Mouse (Mus musculus): ENCODE measurements around the gene Tlr3. TPM values are rescaled to one million over a fixed set of nuclear protein-coding genes. Genes with fewer than 3 reads are reported as not detected.

Tlr3 gene
- polyA plus RNA-seq, 1 experiment from 2014 or later, result 0.94 TPM

DNA sequence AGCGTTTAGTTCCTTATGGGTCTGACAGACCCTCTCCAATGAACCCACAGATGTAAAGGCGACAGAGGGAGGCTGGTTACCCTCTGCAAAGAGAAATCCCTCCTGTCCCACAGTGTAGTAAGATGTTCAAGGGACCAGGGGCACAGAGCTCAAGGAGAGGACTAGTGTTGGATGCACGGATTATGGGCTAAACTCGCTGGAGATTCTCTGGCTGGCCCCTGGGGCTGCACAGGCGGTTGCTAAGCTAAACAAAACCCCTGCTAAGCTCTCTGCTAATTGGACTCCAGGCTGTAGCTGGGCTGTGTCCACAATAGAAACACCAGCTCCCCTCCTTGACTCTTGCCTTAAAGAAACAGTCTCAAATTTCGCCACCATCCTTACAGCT is 28.9 kb downstream of the Tlr3 start, which contains the start of gene Fam149a:
TSS of gene Fam149a (minus strand) at position 329 of the 385 bp plus-strand sequence.
- Histone ChIP-seq H3K9me3 (no peaks in the 10 kb centered on the region), H3K4me1 (peaks cover 15% of the 10 kb centered on the region), H3K27me3 (no peaks in the 10 kb centered on the region), H3K9ac (replicated peaks) (peak within 1 kb of the TSS; percentile 45), H3K27ac (replicated peaks) (no peak within 1 kb of the TSS), H3K4me2 (replicated peaks) (peak within 1 kb of the TSS; percentile 74), H3K4me3 (peak within 1 kb of the TSS; percentile 39), H3K36me3 (no peaks in the 10 kb centered on the region)
- 2% methylated on average over 6 of the region's 6 CpGs for WGBS
- peak; percentile 63 for ATAC-seq (replicated peaks)

DNA sequence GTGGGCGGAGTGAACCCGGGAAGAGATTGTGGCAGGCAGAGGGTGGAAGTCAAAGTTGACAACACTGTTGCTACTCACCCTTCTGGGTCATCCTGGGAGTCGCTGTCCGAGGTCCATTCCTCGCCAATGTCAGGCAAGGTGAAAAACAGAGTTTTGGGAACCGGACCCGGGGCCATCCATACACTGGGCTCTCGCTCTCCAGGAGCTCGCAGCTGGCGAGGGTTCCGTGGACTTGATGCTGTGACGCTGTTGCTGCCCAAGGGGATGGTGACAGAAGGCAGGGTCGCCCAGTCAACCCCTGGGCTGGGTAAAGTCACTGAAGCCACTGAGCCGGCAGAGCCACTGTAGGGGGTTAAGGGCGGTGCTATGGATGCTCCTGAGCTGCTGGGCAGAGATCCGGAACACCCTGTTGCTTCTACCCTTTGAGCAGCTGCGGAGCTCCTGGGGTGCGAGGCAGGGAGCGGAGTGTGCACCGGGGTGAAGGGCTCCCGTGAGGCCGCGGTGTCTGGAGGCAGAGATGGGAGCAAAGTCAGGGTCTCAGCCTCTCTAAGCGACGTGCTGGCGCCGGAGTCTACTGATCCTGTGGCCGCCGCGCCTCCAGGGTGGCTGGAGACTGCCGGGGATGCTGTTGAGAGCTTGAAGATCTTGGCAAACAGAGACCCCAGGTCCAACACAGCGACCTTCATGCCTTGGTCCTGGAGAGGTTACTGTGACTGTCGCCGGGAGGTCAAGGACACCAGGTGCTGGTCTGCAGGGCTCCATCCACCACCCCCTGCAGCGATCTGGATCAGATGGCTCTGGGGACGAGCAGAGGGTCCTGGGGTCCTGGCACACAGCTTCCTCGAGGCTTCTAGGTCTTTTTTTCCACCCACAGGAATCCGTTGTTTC is 29.6 kb downstream of the Tlr3 start:
- WGBS, result 4% methylated on average over 38 of the region's 38 CpGs
- Histone ChIP-seq H3K4me1 (peaks cover 15% of the 10 kb centered on the region), H3K9ac (replicated peaks) (peak overlapping the region; percentile 45), H3K36me3 (no peaks in the 10 kb centered on the region), H3K4me3 (peak overlapping the region; percentile 39), H3K27me3 (no peaks in the 10 kb centered on the region), H3K9me3 (no peaks in the 10 kb centered on the region), H3K27ac (replicated peaks) (no peak overlapping the region), H3K4me2 (replicated peaks) (peak overlapping the region; percentile 74)
- ATAC-seq (replicated peaks), result peak; percentile 67

DNA sequence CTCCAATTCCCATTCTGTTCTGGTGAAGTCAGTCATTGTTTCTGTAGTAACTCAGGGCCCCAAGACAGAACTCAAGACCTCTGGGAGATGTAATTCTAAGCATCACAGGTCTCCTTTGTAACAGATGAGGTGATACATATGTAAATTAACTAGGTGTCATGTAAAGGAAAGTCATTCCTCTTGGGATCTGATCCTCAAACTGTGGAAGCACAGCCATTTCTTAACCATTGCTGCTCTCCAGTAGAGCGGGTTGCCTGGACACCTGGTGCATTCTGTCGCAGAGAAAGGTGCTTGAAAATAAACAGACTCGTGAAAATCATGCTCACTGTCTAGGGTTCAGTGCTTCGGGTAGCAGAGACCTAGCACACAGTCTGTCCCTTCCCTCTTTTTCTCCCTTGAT is 30.3 kb downstream of the Tlr3 start:
- Histone ChIP-seq H3K9ac (replicated peaks) (no peak overlapping the region), H3K4me1 (peaks cover 15% of the 10 kb centered on the region), H3K27ac (replicated peaks) (no peak overlapping the region), H3K4me2 (replicated peaks) (no peak overlapping the region), H3K27me3 (no peaks in the 10 kb centered on the region), H3K9me3 (no peaks in the 10 kb centered on the region), H3K36me3 (no peaks in the 10 kb centered on the region), H3K4me3 (no peak overlapping the region)
- WGBS, result 17% methylated on average over 4 of the region's 4 CpGs
- ATAC-seq (replicated peaks), result no peak

DNA sequence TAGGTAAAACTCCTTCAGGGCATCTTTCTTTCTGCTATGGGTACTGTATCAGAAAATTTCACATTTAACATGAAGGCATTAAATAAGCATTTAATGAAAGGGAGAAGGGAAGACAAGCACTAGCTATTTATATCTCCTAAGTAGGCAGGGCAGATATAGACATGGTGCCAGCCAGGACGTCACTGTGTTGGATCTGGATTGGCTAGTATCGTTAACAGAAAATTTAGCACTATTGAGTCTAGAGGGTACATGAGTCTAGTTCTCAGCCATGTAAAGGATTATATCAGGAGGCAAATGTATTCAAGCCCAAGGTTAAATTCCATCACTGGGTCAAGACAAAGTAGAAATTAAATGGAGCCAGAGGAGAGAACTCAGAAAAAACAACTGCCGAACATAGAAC is 36.8 kb downstream of the Tlr3 start:
- no peak overlapping the region for H3K27ac ChIP-seq (replicated peaks)
- H3K9me3 ChIP-seq, result no peaks in the 10 kb centered on the region
- H3K36me3 ChIP-seq, result no peaks in the 10 kb centered on the region
- WGBS, result 68% methylated on average over 3 of the region's 3 CpGs
- H3K27me3 ChIP-seq, result no peaks in the 10 kb centered on the region
- no peaks in the 10 kb centered on the region for H3K4me1 ChIP-seq
- H3K4me2 ChIP-seq (replicated peaks), result no peak overlapping the region
- H3K9ac ChIP-seq (replicated peaks), result no peak overlapping the region
- no peak overlapping the region for H3K4me3 ChIP-seq
- no peak for ATAC-seq (replicated peaks)

DNA sequence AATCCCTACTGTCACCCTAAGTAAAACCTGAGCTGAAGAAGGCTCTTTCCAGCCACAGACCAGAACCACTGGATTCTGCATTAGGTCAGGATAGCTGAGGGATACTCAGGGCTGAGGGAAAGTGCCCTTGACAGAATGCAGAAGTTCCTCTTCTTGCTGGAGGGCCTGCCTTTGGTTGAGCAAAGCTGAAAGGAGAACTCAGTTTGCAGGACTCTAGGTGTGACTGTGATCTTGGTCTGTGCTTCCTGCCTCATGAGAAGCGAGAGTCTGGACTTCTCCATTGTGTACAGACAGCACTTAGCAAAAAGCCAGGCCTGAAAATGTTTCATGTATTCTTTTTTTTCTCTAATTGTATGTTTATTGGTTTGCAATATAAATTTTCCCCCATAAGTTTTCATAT is 43.7 kb downstream of the Tlr3 start:
- no peak overlapping the region for H3K27ac ChIP-seq (replicated peaks)
- 89% methylated on average over 1 of the region's 1 CpGs for WGBS
- no peaks in the 10 kb centered on the region for H3K36me3 ChIP-seq
- H3K9ac ChIP-seq (replicated peaks), result no peak overlapping the region
- H3K4me3 ChIP-seq, result no peak overlapping the region
- H3K9me3 ChIP-seq, result no peaks in the 10 kb centered on the region
- H3K4me2 ChIP-seq (replicated peaks), result no peak overlapping the region
- no peaks in the 10 kb centered on the region for H3K4me1 ChIP-seq
- H3K27me3 ChIP-seq, result no peaks in the 10 kb centered on the region
- ATAC-seq (replicated peaks), result no peak

DNA sequence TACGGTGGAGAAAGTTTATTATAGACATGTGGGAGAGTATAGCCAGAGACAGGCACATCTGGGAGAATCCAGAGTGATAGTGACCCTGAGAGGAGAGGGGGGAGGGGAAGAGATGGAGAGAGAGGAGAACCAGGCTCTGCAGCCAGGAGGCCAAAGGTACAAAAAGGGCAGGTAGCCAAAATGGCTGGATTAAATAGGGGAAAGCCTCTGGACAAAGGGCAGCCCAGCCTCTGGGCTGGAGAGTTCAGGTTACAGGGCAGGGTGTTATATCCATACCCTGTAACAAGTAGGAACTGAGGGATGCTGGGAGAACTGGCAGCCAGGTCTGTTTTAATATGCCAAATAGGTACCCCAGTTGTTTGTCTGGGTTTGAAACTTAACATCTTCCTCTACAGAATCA is 47.7 kb downstream of the Tlr3 start:
- Histone ChIP-seq H3K4me2 (replicated peaks) (no peak overlapping the region), H3K27me3 (no peaks in the 10 kb centered on the region), H3K4me3 (no peak overlapping the region), H3K9ac (replicated peaks) (no peak overlapping the region), H3K9me3 (no peaks in the 10 kb centered on the region), H3K36me3 (no peaks in the 10 kb centered on the region), H3K27ac (replicated peaks) (no peak overlapping the region), H3K4me1 (peaks cover 5% of the 10 kb centered on the region; the same call in 1 of the 2 replicates)
- WGBS, result 77% methylated on average over 1 of the region's 1 CpGs
- ATAC-seq (replicated peaks), result no peak

DNA sequence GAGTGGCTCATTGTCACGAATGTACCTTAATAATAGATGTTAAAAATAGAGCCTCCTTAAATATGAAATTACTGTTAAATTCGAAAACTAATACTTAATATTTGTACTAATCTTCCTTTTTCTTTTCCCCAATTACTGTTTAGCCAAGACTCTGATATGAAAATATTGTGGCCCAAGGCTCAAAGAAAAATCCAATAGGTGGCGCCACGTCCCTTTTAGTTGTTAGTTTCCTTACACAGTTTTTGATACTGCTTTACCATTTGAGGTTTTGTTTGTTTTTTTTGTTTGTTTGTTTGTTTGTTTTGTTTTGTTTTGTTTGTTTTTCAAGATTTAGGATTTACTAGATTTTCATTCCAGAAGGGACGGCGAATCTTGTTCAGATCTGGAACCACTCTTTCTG is 48.6 kb downstream of the Tlr3 start:
- no peak overlapping the region for H3K9ac ChIP-seq (replicated peaks)
- no peaks in the 10 kb centered on the region for H3K36me3 ChIP-seq
- no peaks in the 10 kb centered on the region for H3K27me3 ChIP-seq
- H3K4me2 ChIP-seq (replicated peaks), result no peak overlapping the region
- H3K9me3 ChIP-seq, result no peaks in the 10 kb centered on the region
- WGBS, result 66% methylated on average over 6 of the region's 6 CpGs
- H3K27ac ChIP-seq (replicated peaks), result no peak overlapping the region
- no peak for ATAC-seq (replicated peaks)
- H3K4me1 ChIP-seq, result peaks cover 10% of the 10 kb centered on the region; the same call in 1 of the 2 replicates
- no peak overlapping the region for H3K4me3 ChIP-seq

DNA sequence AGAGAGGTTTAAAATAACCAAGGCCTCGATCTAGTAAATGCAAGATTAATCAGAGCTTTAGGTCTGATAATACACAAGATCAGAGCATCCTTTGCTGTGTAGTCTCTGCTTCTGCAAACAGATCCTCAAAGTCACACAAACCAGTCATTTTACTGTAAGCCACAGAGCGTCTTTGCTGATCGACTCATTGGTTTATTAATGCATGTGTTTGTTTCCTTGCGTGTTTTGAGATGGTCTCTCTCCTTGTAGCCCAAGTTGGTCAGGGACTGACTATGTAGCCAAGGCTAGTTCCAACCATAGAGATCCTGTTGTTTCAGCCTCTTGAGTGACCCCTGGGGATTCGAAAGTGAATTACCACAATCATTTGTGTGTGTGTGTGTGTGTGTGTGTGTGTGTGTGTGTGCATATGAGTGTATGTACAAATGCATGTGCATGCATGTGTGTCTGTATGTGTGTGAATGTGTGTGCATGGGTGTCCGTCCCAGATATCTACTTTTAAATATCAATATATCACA is 51.7 kb downstream of the Tlr3 start:
- no peak overlapping the region for H3K4me2 ChIP-seq (replicated peaks)
- H3K27me3 ChIP-seq, result no peaks in the 10 kb centered on the region
- 0 out of 2 replicates have a peak, but pooled peaks have one; percentile 26 for ATAC-seq (replicated peaks)
- H3K27ac ChIP-seq (replicated peaks), result no peak overlapping the region
- H3K4me3 ChIP-seq, result no peak overlapping the region
- no peaks in the 10 kb centered on the region for H3K9me3 ChIP-seq
- H3K4me1 ChIP-seq, result peaks cover 10% of the 10 kb centered on the region; the same call in 1 of the 2 replicates
- H3K9ac ChIP-seq (replicated peaks), result no peak overlapping the region
- H3K36me3 ChIP-seq, result no peaks in the 10 kb centered on the region
- 78% methylated on average over 6 of the region's 6 CpGs for WGBS

DNA sequence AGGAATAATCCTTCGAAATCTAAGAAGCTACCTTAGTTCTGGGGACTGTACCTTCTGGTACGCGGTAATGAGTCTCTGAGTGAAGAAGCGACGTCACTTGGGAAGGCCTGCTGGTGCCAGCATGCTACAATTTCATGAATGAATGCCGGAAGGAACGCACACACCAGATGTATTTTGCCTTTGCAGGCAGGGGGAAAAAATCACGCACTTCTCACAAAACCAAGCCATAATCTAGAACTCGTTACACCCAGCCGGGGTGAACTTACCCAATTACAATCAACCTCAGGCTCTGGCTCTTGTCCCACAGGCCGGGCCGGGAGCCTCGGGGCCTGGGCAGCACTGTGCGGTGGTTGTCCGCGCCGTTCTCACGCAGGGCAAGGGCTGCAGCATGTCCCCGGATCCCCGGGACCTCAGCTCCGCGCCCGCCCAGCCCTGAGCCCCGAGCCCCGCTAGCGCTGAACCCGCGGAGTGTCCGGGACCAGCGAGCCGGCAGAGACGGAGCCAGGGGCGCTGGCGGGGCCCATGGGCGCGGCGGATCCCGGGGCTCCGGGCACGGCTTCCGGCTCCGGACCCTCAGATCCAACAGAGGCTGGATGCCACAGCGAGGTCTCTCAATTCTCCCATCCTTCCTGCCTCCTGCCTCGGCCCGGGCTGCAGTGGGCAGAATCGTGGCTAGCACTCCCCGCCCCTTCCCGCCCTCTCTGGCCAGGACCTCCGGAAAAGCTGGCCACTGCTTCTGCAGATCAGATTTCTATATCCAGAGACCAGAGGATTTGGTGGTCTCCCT is 52.6 kb downstream of the Tlr3 start:
- H3K27ac ChIP-seq (replicated peaks), result peak overlapping the region; percentile 3; the same call in 1 of the 2 replicates
- peak overlapping the region; percentile 70 for H3K9ac ChIP-seq (replicated peaks)
- WGBS, result 2% methylated on average over 49 of the region's 49 CpGs
- H3K36me3 ChIP-seq, result no peaks in the 10 kb centered on the region
- no peaks in the 10 kb centered on the region for H3K9me3 ChIP-seq
- peak overlapping the region; percentile 58 for H3K4me3 ChIP-seq
- peak; percentile 85 for ATAC-seq (replicated peaks)
- peaks cover 10% of the 10 kb centered on the region; the same call in 1 of the 2 replicates for H3K4me1 ChIP-seq
- no peaks in the 10 kb centered on the region for H3K27me3 ChIP-seq
- peak overlapping the region; percentile 83 for H3K4me2 ChIP-seq (replicated peaks)

DNA sequence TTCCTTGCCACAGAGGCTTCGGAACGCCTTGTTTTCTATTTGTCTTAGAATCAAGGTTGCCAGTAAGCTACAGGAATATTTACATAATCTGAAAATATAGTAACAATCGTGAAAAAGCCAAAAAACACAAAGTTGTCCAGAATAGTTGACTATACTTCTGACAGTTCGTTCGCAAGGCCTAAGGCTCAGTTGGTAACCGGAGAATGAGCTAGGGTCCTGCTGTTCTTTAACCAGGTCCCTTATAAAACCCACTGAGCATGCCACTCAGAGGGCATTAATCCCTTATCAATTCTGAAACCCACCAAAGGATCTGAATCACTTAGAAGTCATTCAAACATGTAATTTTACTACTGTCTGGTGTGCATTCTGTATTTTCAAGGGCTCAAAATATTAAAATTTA is 55.1 kb downstream of the Tlr3 start:
- H3K4me2 ChIP-seq (replicated peaks), result no peak overlapping the region
- H3K27me3 ChIP-seq, result no peaks in the 10 kb centered on the region
- ATAC-seq (replicated peaks), result no peak
- no peaks in the 10 kb centered on the region for H3K36me3 ChIP-seq
- H3K9ac ChIP-seq (replicated peaks), result no peak overlapping the region
- H3K27ac ChIP-seq (replicated peaks), result no peak overlapping the region
- H3K4me3 ChIP-seq, result no peak overlapping the region
- WGBS, result 80% methylated on average over 6 of the region's 6 CpGs
- H3K9me3 ChIP-seq, result no peaks in the 10 kb centered on the region
- peaks cover 10% of the 10 kb centered on the region; the same call in 1 of the 2 replicates for H3K4me1 ChIP-seq

Data from forebrain, embryonic 15.5 days (tissue).